Mouse (Mus musculus): ENCODE data around the gene Erp44.
A peak's percentile ranks its signal among the peaks of the same experiment; 100 is the strongest.

Erp44 gene

DNA sequence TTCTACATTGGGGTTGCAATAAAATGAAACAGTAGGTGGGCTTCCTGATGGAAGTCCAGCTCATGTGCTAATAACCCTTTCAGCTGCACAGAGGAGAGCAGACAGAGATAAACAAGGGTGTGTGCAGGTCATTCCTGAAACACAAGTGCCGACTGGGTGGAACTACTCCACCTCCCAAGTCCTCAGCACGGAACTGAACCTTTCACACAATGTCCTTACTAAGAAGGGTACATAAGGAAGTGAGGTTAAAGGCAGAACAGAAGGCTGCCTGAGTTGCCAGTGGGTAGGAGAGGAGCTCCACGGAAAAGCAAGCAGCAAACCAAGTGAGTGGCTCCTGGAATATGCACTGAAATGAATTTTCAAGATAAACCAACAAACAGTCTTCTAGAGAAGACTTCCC, 52.6 kb downstream of the Erp44 start:
- no peak for DNase-seq

DNA sequence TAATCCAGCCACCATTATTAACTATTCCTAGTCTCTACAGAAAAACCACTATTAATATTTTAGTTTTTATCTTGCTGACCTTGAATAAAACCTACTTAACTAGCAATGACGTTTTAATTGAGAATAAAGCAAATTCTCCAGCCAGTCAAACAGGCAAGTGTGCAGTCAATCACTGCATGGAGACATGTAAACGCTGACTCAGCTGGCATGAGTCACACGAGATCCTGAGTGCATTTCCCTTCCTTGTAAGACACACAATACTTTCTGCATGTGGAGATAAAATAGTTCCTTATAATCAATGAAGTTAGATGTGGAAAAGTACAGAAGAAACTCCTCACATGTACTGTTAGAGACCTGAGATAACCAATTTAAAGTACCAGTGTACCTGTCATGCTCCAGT, 53.8 kb downstream of the Erp44 start:
- no peak for DNase-seq

GRCm38 (mm10) chr4:48225173-48225572, 54.2 kb downstream of the Erp44 start:
- DNase-seq, result peak; percentile 84

- peak; percentile 78 for DNase-seq
Measured at GRCm38 (mm10) chr4:48203564-48203963, 75.8 kb downstream of the Erp44 start.

DNA sequence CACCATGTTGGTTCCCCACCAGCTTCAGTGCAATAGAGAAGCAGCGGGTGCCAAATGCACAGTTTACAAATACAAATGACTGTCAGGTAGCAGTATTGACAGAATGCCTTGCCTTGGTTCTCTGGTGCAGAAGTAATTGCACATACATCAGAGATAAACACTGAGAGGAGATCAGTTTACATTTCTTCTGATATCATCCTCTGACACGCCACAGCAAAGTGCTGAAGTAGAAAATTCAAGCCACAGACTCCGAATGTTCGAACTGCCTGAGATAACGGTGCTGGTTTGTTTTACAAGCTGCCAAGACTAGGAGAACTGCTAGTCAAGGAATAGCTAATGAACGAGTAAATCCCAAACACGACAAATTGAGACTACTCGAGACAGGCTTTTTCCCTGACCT, 80.9 kb downstream of the Erp44 start:
- no peak for DNase-seq

DNA sequence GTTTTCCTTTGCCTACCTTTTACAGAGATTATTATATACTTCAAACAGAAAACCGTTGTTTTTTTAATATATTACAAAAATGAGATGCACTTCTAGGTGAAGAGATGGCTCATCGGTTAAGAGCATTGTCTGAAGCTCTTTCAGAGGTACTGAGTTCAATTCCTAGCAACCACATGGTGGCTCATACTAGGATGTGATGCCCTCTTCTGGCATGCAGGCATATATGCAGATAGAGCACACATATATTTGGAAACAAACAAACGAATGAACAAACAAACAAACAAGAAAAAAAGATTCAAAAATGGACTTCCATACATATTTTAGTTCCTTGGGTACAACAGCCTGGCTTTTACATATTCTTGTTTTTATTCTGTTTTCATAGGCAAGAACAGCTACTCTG, 81.4 kb downstream of the Erp44 start:
- no peak for DNase-seq

- DNase-seq, result no peak
Measured at GRCm38 (mm10) chr4:48182115-48182806, 97.1 kb downstream of the Erp44 start.

- no peak for DNase-seq
Measured at GRCm38 (mm10) chr4:48181366-48181765, 98.0 kb downstream of the Erp44 start.

- no peak for DNase-seq
Measured at GRCm38 (mm10) chr4:48180922-48181321, 98.4 kb downstream of the Erp44 start.

GRCm38 (mm10) chr4:48175666-48176065, 103.7 kb downstream of the Erp44 start:
- DNase-seq, result no peak

DNA sequence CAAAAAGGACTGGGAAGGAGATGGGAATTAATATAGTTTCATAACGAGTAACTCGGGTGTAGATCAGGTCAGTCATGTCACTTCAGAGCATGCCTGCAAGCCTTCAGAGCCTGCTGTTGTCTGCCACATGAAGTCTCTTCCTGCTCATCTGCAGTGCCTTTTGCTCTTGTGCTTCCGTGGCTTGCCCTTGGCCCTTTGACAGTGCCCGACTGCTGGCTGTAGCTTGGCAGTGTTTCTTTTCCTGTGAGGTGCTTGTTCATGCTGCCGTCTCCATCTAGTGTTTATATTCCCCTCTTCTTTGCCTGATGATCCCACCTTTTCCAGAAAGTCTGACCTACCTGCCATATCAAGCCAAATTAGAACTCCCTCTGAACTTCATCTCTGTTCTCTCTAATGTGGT, 115.5 kb downstream of the Erp44 start:
- DNase-seq, result no peak

DNA sequence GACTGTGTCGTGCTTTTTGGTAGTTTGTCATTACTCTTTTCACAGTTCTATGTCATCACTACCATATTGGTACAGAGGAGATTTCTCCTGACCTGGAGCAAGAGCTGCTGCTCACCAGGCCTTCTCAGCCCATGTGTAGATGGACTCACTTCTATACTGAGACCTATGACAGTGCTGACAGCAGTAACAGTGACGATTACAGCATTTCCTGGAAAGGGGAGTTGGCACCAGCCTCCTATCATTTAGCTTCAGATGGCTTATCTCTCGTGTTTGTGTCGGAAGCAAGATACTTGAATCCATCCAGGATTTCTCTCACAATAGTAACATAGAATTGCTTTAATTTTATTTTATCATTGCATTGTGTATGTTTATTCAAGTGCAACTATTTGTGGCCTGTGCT, 119.0 kb downstream of the Erp44 start:
- no peak for DNase-seq

- DNase-seq, result no peak
Measured at GRCm38 (mm10) chr4:48155864-48156263, 123.5 kb downstream of the Erp44 start.

GRCm38 (mm10) chr4:48153229-48153628, 126.1 kb downstream of the Erp44 start:
- no peak for DNase-seq

- DNase-seq, result no peak
Measured at GRCm38 (mm10) chr4:48149492-48149891, 129.9 kb downstream of the Erp44 start.
